Mouse (Mus musculus) neural tube, embryonic 11.5 days (tissue): ENCODE data around the gene Parp6. TPM values are rescaled to one million over a fixed set of nuclear protein-coding genes. Genes with fewer than 3 reads are reported as not detected.

ENCODE experiments used
- ATAC-seq: fragments of 200-750 bp; cut with Nextera tagmentation; 2 replicates; pipeline ENCODE4 v1.8.0; 2017; ENCODE audit warnings: moderate number of reproducible peaks, mild to moderate bottlenecking, moderate TSS enrichment, moderate library complexity; ENCODE audit not compliant: insufficient read depth, low FRiP score, low TSS enrichment
- DNase-seq: peaks from one replicate; pipeline ENCODE4 v3.0.0-alpha.2; 2015; ENCODE audit warnings: low spot score
- H3K27ac ChIP-seq: fragments of 300-500 bp; sonication (generic); 2 replicates; pipeline ENCODE4 v1.5.1; 2014; ENCODE audit warnings: low read depth, mild to moderate bottlenecking, low read length
- H3K27me3 ChIP-seq: fragments of 300-500 bp; sonication (generic); 2 replicates; pipeline ENCODE4 v1.6.1; 2014; ENCODE audit warnings: mild to moderate bottlenecking, low read length, mixed read lengths; ENCODE audit not compliant: control insufficient read depth, insufficient read depth
- H3K36me3 ChIP-seq: fragments of 300-500 bp; sonication (generic); 2 replicates; pipeline ENCODE4 v1.6.1; 2014; ENCODE audit warnings: mild to moderate bottlenecking, low read length, moderate library complexity, mixed read lengths; ENCODE audit not compliant: control insufficient read depth, insufficient read depth
- H3K4me1 ChIP-seq: fragments of 300-500 bp; sonication (generic); 2 replicates; pipeline ENCODE4 v1.6.1; 2014; ENCODE audit warnings: low read length, mixed read lengths; ENCODE audit not compliant: control insufficient read depth, insufficient read depth
- H3K4me2 ChIP-seq: fragments of 300-500 bp; sonication (generic); 2 replicates; pipeline ENCODE4 v1.6.1; 2014; ENCODE audit warnings: low read depth, mild to moderate bottlenecking, moderate library complexity
- H3K4me3 ChIP-seq: fragments of 300-500 bp; sonication (generic); 2 replicates; pipeline ENCODE4 v1.5.1; 2014; ENCODE audit warnings: low read depth, low read length
- H3K9ac ChIP-seq: fragments of 300-500 bp; sonication (generic); 2 replicates; pipeline ENCODE4 v1.6.1; 2014; ENCODE audit warnings: mild to moderate bottlenecking, low read length
- H3K9me3 ChIP-seq: fragments of 300-500 bp; sonication (generic); 2 replicates; pipeline ENCODE4 v1.6.1; 2016; ENCODE audit warnings: low read length; ENCODE audit not compliant: control insufficient read depth
- WGBS: fragments of 180-500 bp; shearing (Covaris S2); extraction: QIAGEN DNeasy Blood & Tissue Kit; methylation state at CpG from one replicate; pipeline ENCODE4 v1.1.7; 2014; 5-methylcytosine and 5-hydroxymethylcytosine counted together
- polyA plus RNA-seq: library from polyadenylated mRNA; unstranded; fragments of >200 nt; fragmentation: Nextera tagmentation; extraction: Ambion mirVana; gene quantifications from 2 replicates; pipeline ENCODE4 v1.2.1, GENCODE M21; 2014

Parp6 gene
- polyA plus RNA-seq, 1 experiment from 2014 or later = 135 TPM

DNA sequence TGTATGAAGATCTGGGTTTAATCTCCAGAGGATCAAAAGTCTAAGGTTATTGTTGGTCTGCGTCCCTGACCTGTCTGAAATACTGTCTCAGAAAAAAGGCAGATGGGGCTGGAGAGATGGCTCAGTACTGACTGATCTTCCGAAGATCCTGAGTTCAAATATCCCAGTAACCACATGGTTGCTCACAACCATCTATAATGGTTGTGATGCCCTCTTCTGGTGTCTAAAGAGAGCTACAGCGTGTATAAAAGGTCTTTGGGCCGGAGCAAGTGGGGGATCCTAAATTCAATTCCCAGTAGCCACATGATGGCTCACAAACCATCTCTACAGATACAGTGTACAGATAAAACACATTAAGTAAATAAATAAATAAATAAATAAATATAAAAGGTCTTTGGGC is 52.1 kb downstream of the Parp6 start:
- Histone ChIP-seq H3K36me3 (peaks cover 55% of the 10 kb centered on the region), H3K9me3 (no peaks in the 10 kb centered on the region), H3K27me3 (no peaks in the 10 kb centered on the region), H3K27ac (no peak overlapping the region), H3K4me3 (no peak overlapping the region), H3K4me1 (no peaks in the 10 kb centered on the region), H3K9ac (no peak overlapping the region), H3K4me2 (no peak overlapping the region)
- WGBS = 84% methylated on average over 4 of the region's 4 CpGs
- DNase-seq (no peak), ATAC-seq (no peak)

DNA sequence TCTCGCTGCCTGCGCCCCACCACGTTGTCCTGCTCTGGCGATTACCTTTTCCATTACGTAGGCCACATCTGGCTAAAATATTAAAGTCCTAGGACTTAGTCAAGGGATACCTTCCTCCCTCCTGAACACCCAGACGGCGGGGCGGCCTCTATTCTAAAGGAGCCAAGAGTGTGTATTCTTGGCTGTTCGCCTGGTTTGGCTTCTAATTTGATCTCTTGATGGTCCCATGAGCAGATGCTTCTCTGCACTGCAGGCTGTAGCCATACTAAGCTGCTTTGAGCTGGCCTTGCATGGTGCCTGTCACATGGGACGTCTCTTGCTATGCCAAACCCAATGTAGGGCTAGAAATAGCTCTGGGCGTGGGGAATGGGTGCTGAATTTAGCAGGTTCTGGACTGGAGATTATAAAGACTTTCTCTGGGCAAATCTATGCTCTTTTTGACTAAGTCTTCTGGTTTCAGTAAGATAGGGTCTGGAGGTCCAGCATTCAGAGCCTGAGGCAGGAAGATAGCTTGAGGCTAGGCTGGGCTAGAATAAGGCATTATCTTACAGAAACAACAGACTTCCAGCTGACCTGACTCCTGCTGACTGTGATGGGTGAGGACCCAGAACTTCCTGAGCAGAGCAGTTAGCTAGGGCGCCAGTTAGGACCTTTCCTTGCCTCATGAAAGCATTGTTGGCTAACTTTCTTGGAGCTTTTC is 55.3 kb downstream of the Parp6 start:
- no peak overlapping the region for H3K27ac ChIP-seq
- no peaks in the 10 kb centered on the region for H3K27me3 ChIP-seq

DNA sequence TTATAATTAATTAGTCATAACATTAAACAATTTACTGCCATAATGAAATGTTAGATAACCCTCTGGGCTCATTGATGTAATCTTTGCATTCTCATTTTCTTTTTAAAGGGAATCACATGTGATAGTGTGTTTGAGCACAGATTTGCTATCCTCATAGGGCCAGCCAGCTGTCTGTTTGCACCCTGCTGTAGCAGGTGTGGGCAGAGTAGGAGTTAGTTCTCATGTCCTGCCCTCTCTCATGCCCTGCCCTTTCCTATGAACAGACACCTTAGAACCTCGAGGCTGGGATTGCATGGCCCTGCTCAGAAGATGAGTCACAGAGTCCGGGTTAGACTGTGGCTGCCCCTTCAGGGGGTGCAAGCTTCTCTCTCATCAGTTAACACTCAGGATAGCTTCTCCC is 56.3 kb downstream of the Parp6 start:
- no peak overlapping the region for H3K27ac ChIP-seq
- H3K9me3 ChIP-seq = no peaks in the 10 kb centered on the region
- no peak for DNase-seq
- H3K27me3 ChIP-seq = no peaks in the 10 kb centered on the region
- H3K9ac ChIP-seq = no peak overlapping the region
- H3K4me3 ChIP-seq = no peak overlapping the region
- ATAC-seq = no peak
- H3K4me2 ChIP-seq = no peak overlapping the region
- no peaks in the 10 kb centered on the region for H3K4me1 ChIP-seq
- 95% methylated on average over 2 of the region's 2 CpGs for WGBS
- H3K36me3 ChIP-seq = peaks cover 47% of the 10 kb centered on the region

More for the DNA sequence above, 55.3 kb downstream of the Parp6 start:
- Histone ChIP-seq H3K4me2 (no peak overlapping the region), H3K4me1 (no peaks in the 10 kb centered on the region), H3K4me3 (no peak overlapping the region), H3K9ac (no peak overlapping the region), H3K36me3 (peaks cover 53% of the 10 kb centered on the region), H3K9me3 (no peaks in the 10 kb centered on the region)
- DNase-seq (no peak), ATAC-seq (no peak)
- 92% methylated on average over 12 of the region's 12 CpGs for WGBS

- H3K36me3 ChIP-seq = peaks cover 47% of the 10 kb centered on the region
- WGBS = 89% methylated on average over 14 of the region's 14 CpGs
- no peak overlapping the region for H3K9ac ChIP-seq
- H3K4me2 ChIP-seq = no peak overlapping the region
- H3K9me3 ChIP-seq = no peaks in the 10 kb centered on the region
- peaks cover 4% of the 10 kb centered on the region for H3K27me3 ChIP-seq
- DNase-seq = no peak
- H3K27ac ChIP-seq = no peak overlapping the region
- no peak overlapping the region for H3K4me3 ChIP-seq
- H3K4me1 ChIP-seq = peaks cover 7% of the 10 kb centered on the region; the same call in 1 of the 2 replicates
- no peak for ATAC-seq
Observed at GRCm38 (mm10) chr9:59675598-59675997, 58.5 kb downstream of the Parp6 start.

GRCm38 (mm10) chr9:59678313-59678712 is 61.2 kb downstream of the Parp6 start:
- 25% methylated on average over 1 of the region's 1 CpGs for WGBS
- H3K9me3 ChIP-seq = no peaks in the 10 kb centered on the region
- peaks cover 12% of the 10 kb centered on the region for H3K27me3 ChIP-seq
- H3K36me3 ChIP-seq = peaks cover 30% of the 10 kb centered on the region
- peaks cover 7% of the 10 kb centered on the region; the same call in 1 of the 2 replicates for H3K4me1 ChIP-seq
- DNase-seq (no peak), ATAC-seq (no peak)
- no peak overlapping the region for H3K27ac ChIP-seq
- H3K4me3 ChIP-seq = no peak overlapping the region
- no peak overlapping the region for H3K4me2 ChIP-seq
- H3K9ac ChIP-seq = no peak overlapping the region

DNA sequence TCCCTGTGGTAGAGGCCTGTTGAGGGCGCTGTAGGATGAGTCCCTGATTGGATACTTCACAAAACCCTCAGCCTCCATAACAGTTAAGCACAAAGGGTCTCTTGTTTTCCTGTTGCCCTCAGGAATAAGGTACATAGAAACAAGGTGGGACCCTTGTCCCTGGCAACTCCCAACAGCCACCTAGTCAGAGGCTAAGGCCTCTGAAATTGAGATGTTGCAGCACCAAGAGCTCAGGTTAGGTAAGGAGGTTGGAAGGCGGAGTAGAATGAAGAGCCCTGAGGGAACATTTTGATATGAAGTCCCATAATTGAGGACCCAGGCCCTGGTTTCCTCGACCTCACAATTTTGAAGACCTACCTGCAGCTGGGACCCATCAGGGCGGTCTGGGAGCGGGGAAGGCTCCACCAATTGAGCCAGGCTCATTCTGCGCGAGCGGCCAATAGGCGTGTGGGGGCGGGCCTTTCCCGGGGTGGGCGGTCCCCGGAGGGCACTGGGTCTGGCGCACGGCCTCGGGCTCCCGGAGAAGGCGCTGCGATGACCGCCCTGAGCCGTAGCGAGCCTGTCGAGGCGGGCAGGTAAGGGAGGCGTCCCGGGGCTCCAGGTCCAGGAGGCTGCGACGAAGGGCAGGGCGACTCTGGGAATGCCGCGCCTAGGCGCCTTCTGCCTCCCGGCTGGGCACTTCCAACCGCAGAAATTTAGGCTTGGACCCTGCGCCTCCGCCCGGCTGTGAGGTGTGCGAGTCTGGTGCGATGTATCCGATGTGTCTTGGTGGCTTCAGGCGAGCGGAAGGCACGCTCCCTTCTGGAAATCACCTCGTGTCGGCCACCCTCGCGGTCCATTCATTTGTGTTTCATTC is 62.8 kb downstream of the Parp6 start, which contains the start of gene Gramd2:
Gene Gramd2 (plus strand): TSS at position 467 of the 856 bp plus-strand sequence.
- peaks cover 18% of the 10 kb centered on the region for H3K36me3 ChIP-seq
- peak; percentile 90 for DNase-seq
- peak within 1 kb of the TSS; percentile 32 for H3K9ac ChIP-seq
- H3K27ac ChIP-seq = no peak within 1 kb of the TSS
- H3K4me2 ChIP-seq = peak within 1 kb of the TSS; percentile 92
- WGBS = 1% methylated on average over 44 of the region's 47 CpGs
- H3K27me3 ChIP-seq = peaks cover 12% of the 10 kb centered on the region
- peaks cover 7% of the 10 kb centered on the region; the same call in 1 of the 2 replicates for H3K4me1 ChIP-seq
- H3K4me3 ChIP-seq = peak within 1 kb of the TSS; percentile 36
- no peaks in the 10 kb centered on the region for H3K9me3 ChIP-seq
- ATAC-seq = peak; percentile 94

- no peak for DNase-seq
- peaks cover 15% of the 10 kb centered on the region for H3K36me3 ChIP-seq
- no peaks in the 10 kb centered on the region for H3K9me3 ChIP-seq
- H3K27me3 ChIP-seq = peaks cover 12% of the 10 kb centered on the region
- H3K9ac ChIP-seq = peak overlapping the region; percentile 32
- peak overlapping the region; percentile 36 for H3K4me3 ChIP-seq
- WGBS = 6% methylated on average over 16 of the region's 16 CpGs
- peaks cover 7% of the 10 kb centered on the region; the same call in 1 of the 2 replicates for H3K4me1 ChIP-seq
- ATAC-seq = 0 out of 2 replicates have a peak, but pooled peaks have one; percentile 6
- H3K27ac ChIP-seq = no peak overlapping the region
- peak overlapping the region; percentile 92 for H3K4me2 ChIP-seq
Observed at GRCm38 (mm10) chr9:59680534-59680875, 63.4 kb downstream of the Parp6 start.

- no peak overlapping the region for H3K4me3 ChIP-seq
- 73% methylated on average over 2 of the region's 2 CpGs for WGBS
- H3K9ac ChIP-seq = no peak overlapping the region
- peaks cover 2% of the 10 kb centered on the region; the same call in 1 of the 2 replicates for H3K36me3 ChIP-seq
- no peak for ATAC-seq
- H3K4me1 ChIP-seq = peaks cover 7% of the 10 kb centered on the region; the same call in 1 of the 2 replicates
- no peak overlapping the region for H3K4me2 ChIP-seq
- no peaks in the 10 kb centered on the region for H3K9me3 ChIP-seq
- peaks cover 12% of the 10 kb centered on the region for H3K27me3 ChIP-seq
- H3K27ac ChIP-seq = no peak overlapping the region
- no peak for DNase-seq
Observed at GRCm38 (mm10) chr9:59684020-59684419, 66.9 kb downstream of the Parp6 start.
